Comparison of ENCODE assay signal across 20 mouse cellular contexts in the genomic region with DNA sequence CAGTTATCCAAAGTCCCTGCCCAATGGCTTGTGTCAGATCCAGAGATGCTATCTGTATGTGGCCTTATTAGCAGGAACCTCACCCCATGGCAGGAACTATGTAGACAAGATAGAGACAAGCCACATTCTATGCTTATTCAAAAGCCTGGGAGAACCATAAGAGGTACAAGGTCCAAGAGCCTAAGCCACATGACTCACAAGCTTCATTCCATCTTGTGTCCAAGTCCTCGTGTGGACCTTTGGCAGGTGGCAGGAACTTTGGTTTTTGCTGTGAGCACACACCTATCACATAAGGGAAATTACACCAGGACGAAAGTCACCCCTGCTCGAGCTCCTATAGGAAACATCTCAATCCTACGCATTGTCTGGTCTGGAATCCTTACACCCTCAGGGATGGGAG.
A peak's percentile ranks its signal among the peaks of the same experiment; 100 is the strongest.
DNase-seq lines count a peak whose midpoint lies in the region; ATAC-seq and TF ChIP-seq lines count a peak whose summit lies in the region.
"Had no signal": no experiment of that assay in that cellular context is flagged by ENCODE, and none has a peak within 500 bp of the region (broad histone marks: within the 10 kb centered on the region; RNA-seq: fewer than 3 reads in every experiment).

No protein-coding gene starts in this region.

- H3K4me3 ChIP-seq in heart, embryonic 10.5 days = no peak overlapping the region
- H3K4me3 ChIP-seq in intestine, embryonic 16.5 days (ENCODE audit: low read length) = no peak overlapping the region
- no peak overlapping the region for H3K4me3 ChIP-seq in intestine, embryonic 15.5 days (replicated peaks)
- H3K4me3 ChIP-seq in intestine, postnatal 0 days (ENCODE audit: low read depth, low read length) = no peak overlapping the region
- H3K4me3 ChIP-seq in small intestine, adult 2 months (ENCODE audit: low read depth, low read length) = no peak overlapping the region
- H3K4me3 ChIP-seq: embryonic facial prominence, embryonic 10.5 days; embryonic facial prominence, embryonic 12.5 days; forebrain, embryonic 12.5 days had no signal

- H3K4me1 ChIP-seq in heart, embryonic 10.5 days = no peaks in the 10 kb centered on the region
- H3K4me1 ChIP-seq in intestine, embryonic 16.5 days (ENCODE audit: control insufficient read depth, insufficient read depth, low read length) = no peaks in the 10 kb centered on the region
- H3K4me1 ChIP-seq in intestine, embryonic 15.5 days (replicated peaks) = no peaks in the 10 kb centered on the region
- H3K4me1 ChIP-seq in intestine, postnatal 0 days (replicated peaks; ENCODE audit: control insufficient read depth, insufficient read depth, low read length) = no peaks in the 10 kb centered on the region
- H3K4me1 ChIP-seq in small intestine, adult 2 months (ENCODE audit: control insufficient read depth, insufficient read depth, insufficient read length, low read length) = peaks cover 12% of the 10 kb centered on the region; the same call in 1 of the 2 replicates
- H3K4me1 ChIP-seq: embryonic facial prominence, embryonic 12.5 days had no signal

- 86% methylated on average over 4 of the region's 4 CpGs for WGBS in heart, embryonic 10.5 days
- 82% methylated on average over 4 of the region's 4 CpGs for WGBS in intestine, embryonic 16.5 days
- WGBS in intestine, embryonic 15.5 days = 87% methylated on average over 4 of the region's 4 CpGs
- 65% methylated on average over 4 of the region's 4 CpGs for WGBS in intestine, postnatal 0 days
- 48% methylated on average over 4 of the region's 4 CpGs for WGBS in small intestine, adult 2 months

- peak; percentile 55 for DNase-seq in heart, embryonic 10.5 days (ENCODE audit: low spot score)
- no peak for DNase-seq in heart, postnatal 14 days
- DNase-seq: adrenal gland, adult 2 months; adrenal gland, postnatal 10 days; adrenal gland, postnatal 25 days; cerebellum, adult 11 months; cerebellum, adult 18-20 months; cerebellum, adult 9-10 months; cerebellum, postnatal 10 days; cerebellum, postnatal 25 days; forebrain, postnatal 0 days had no signal

- no peak overlapping the region for H3K4me2 ChIP-seq in intestine, embryonic 16.5 days (ENCODE audit: low read depth, low read length)
- H3K4me2 ChIP-seq in intestine, embryonic 15.5 days (replicated peaks) = no peak overlapping the region
- no peak overlapping the region for H3K4me2 ChIP-seq in intestine, postnatal 0 days (replicated peaks; ENCODE audit: low read depth)
- H3K4me2 ChIP-seq: embryonic facial prominence, embryonic 12.5 days; forebrain, embryonic 12.5 days had no signal

- H3K27ac ChIP-seq in heart, embryonic 10.5 days = no peak overlapping the region
- H3K27ac ChIP-seq in intestine, embryonic 16.5 days (ENCODE audit: low read length) = no peak overlapping the region
- no peak overlapping the region for H3K27ac ChIP-seq in intestine, embryonic 15.5 days
- no peak overlapping the region for H3K27ac ChIP-seq in intestine, postnatal 0 days (ENCODE audit: low read depth, low read length)
- H3K27ac ChIP-seq in small intestine, adult 2 months (ENCODE audit: insufficient read depth, low read depth, low read length) = peak overlapping the region; percentile 80
- H3K27ac ChIP-seq: embryonic facial prominence, embryonic 10.5 days; embryonic facial prominence, embryonic 12.5 days; forebrain, embryonic 12.5 days had no signal

- intact Hi-C loops in heart, postnatal 14 days (cut with DNase I) = no loop called here

- TF ChIP-seq POLR2A in small intestine, adult 2 months (IDR thresholded peaks at IDR 0.05; ENCODE audit: low read depth, low read length) = no peak

- peaks cover 6% of the 10 kb centered on the region; the same call in 1 of the 2 replicates for H3K27me3 ChIP-seq in heart, embryonic 10.5 days (ENCODE audit: insufficient read depth, poor library complexity, severe bottlenecking)
- H3K27me3 ChIP-seq in intestine, embryonic 16.5 days (replicated peaks; ENCODE audit: control insufficient read depth, insufficient read depth, low read length) = no peaks in the 10 kb centered on the region; the same call in 1 of the 2 replicates
- H3K27me3 ChIP-seq in intestine, embryonic 15.5 days (replicated peaks) = no peaks in the 10 kb centered on the region
- H3K27me3 ChIP-seq in intestine, postnatal 0 days (replicated peaks; ENCODE audit: control insufficient read depth, insufficient read depth, low read length) = no peaks in the 10 kb centered on the region
- no peaks in the 10 kb centered on the region for H3K27me3 ChIP-seq in small intestine, adult 2 months (ENCODE audit: control insufficient read depth, insufficient read depth, low read length)
- H3K27me3 ChIP-seq: embryonic facial prominence, embryonic 12.5 days; forebrain, embryonic 12.5 days had no signal

- no peak overlapping the region for H3K9ac ChIP-seq in intestine, embryonic 16.5 days (ENCODE audit: low read depth, low read length)
- H3K9ac ChIP-seq in intestine, embryonic 15.5 days = no peak overlapping the region
- no peak overlapping the region for H3K9ac ChIP-seq in intestine, postnatal 0 days (ENCODE audit: low read depth, low read length)
- H3K9ac ChIP-seq: embryonic facial prominence, embryonic 12.5 days; forebrain, embryonic 12.5 days; forebrain, postnatal 0 days had no signal

- no peaks in the 10 kb centered on the region for H3K36me3 ChIP-seq in heart, embryonic 10.5 days
- no peaks in the 10 kb centered on the region for H3K36me3 ChIP-seq in intestine, embryonic 16.5 days (ENCODE audit: control insufficient read depth, insufficient read depth, low read length)
- no peaks in the 10 kb centered on the region for H3K36me3 ChIP-seq in intestine, embryonic 15.5 days
- no peaks in the 10 kb centered on the region for H3K36me3 ChIP-seq in intestine, postnatal 0 days (ENCODE audit: control insufficient read depth, insufficient read depth)
- no peaks in the 10 kb centered on the region for H3K36me3 ChIP-seq in small intestine, adult 2 months (ENCODE audit: control insufficient read depth, insufficient read depth, low read length)
- H3K36me3 ChIP-seq: embryonic facial prominence, embryonic 10.5 days; embryonic facial prominence, embryonic 12.5 days; forebrain, embryonic 12.5 days had no signal

- H3K9me3 ChIP-seq in heart, embryonic 10.5 days = no peaks in the 10 kb centered on the region
- no peaks in the 10 kb centered on the region for H3K9me3 ChIP-seq in intestine, embryonic 16.5 days (ENCODE audit: control insufficient read depth, low read length)
- H3K9me3 ChIP-seq in intestine, embryonic 15.5 days = no peaks in the 10 kb centered on the region
- H3K9me3 ChIP-seq in intestine, postnatal 0 days (ENCODE audit: control insufficient read depth) = no peaks in the 10 kb centered on the region
- H3K9me3 ChIP-seq: embryonic facial prominence, embryonic 10.5 days; embryonic facial prominence, embryonic 12.5 days; forebrain, embryonic 12.5 days had no signal

- no peak for TF ChIP-seq CTCF in intestine, postnatal 0 days (IDR thresholded peaks at IDR 0.05; ENCODE audit: low read depth)
- TF ChIP-seq CTCF in small intestine, adult 2 months (IDR thresholded peaks at IDR 0.05; ENCODE audit: extremely low read depth, insufficient read length, insufficient replicate concordance, low read depth, low read length) = no peak

- ATAC-seq in intestine, embryonic 16.5 days = peak; percentile 64; the same call in 1 of the 2 replicates
- no peak for ATAC-seq in intestine, embryonic 15.5 days
- peak; percentile 69 for ATAC-seq in intestine, postnatal 0 days
- ATAC-seq in frontal cortex, adult (ENCODE audit: low TSS enrichment) = no peak
- ATAC-seq: forebrain, embryonic 14.5 days; forebrain, postnatal 0 days had no signal

Comparison
In these comparisons a context has a peak if more than half of its experiments do, and no peak if none do; other contexts are left out.
1. ATAC-seq: peak in intestine, embryonic 16.5 days (single experiment) and intestine, postnatal 0 days (single experiment); none in intestine, embryonic 15.5 days (single experiment) and frontal cortex, adult (single experiment).